Mouse (Mus musculus) left cerebral cortex, postnatal 36 days (tissue): Measurements from ENCODE around the gene Tnfaip8l1. TPM values are rescaled to one million over a fixed set of nuclear protein-coding genes. Genes with fewer than 3 reads are reported as not detected.
A peak's percentile ranks its signal among the peaks of the same experiment; 100 is the strongest.

Experiments used
- DNase-seq, 2 experiments: peaks; one replicate each; pipeline ENCODE4 v3.0.0; 2021 to 2022; ENCODE audit warnings: low spot score in 2 of 2, mixed read lengths in 1 of 2
- intact Hi-C: fragments of 180-260 bp; cut with DNase I; formaldehyde crosslinking; loops from one replicate; pipeline ENCODE4 v1.15.1; 2025
- total RNA-seq, 2 experiments: library from RNA; stranded (reverse); gene quantifications; 2 replicates each; pipeline ENCODE4 v1.2.3; 2021

Gene Tnfaip8l1
- total RNA-seq, 2 experiments from 2014 or later = 7.9 to 8.5 TPM

DNA sequence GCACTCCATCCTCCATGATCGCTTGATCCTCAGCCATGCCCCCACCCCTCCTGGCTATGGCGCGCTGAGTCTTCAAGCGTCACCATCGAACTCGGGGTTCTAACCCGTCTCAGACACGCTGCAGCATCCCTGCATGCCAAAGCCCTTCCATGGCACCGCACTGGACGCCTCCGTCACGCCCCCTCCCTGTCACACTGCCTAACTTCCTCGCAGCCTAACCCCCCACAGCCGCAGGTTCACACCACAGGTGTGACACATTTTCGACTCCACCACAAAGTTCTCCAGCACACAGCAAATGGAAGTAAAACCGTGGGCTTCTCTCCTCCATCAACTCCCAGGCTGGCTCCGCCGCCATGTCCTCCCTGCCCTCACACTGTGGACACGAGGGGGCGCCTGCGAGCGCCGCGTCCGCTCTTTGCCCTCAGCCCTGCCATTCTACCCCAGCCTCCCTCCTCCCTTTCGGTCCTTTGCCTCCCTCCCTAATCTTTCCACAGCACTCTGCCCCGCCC, 27.8 kb upstream of the Tnfaip8l1 start:
- intact Hi-C loops = loop anchor here (2.0 to 5.0 kb wide), 2 partner anchors 24 to 123 kb away; partner anchors contain the start of gene Fem1a
- DNase-seq = peak in 1 of 2 experiments; percentile 48

DNA sequence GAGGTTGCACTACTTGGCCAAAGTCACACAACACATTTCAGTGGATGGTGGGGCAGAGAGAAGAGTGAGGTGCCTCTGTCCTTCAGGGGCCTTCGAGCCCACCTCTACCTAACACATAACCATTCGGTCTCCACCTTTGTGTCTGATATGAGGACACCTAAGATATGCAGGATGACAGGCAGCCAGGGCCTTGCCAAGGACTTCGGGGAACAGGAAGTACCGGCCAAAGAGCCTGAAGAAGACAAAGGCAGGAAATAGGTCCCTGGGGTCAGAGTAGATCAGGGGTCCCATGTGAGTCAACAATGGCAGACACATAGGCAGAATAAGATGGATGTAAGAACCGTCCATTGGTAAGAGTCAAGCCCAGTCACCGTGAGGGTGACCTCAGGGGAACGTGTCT, 25.7 kb upstream of the Tnfaip8l1 start:
- DNase-seq = no peak
- intact Hi-C loops = no loop called here

DNA sequence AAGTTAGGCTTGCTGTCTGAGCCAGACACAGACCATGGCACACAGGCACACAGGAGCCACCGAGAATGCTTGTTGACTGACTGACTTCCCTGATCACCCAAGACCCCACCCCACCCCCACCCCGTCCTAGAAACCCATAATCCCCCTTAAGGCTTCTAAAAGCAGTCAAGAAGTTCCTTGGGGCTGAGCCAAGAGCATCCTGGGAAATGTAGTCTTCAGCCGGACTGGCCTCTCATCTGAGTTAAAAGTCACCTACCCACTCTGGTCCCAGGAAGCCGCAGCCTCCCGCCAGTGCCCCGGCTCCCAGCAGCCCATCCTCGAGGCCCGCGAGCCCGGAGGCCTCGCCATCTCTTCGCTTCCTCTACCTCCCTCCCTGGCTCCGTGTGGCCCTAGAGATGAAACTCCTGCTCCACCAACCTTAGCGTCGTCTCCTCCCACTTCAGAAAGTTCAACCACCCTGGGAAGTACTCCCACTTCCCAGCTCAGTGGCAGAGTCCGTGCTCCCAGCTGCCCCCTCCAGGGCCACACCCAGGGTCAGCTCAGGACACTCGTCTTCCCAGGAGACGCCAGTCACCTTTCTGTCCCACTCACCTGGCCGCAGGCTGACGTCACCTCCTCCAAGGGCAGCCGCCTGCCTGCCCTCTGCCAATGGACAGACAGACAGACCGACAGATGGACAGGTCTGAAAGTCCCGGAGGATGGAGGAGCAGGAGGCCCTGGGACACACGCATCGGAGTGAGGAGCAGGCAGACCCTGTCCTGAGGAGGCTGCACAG, 24.3 kb upstream of the Tnfaip8l1 start:
- DNase-seq = no peak
- intact Hi-C loops = no loop called here

DNA sequence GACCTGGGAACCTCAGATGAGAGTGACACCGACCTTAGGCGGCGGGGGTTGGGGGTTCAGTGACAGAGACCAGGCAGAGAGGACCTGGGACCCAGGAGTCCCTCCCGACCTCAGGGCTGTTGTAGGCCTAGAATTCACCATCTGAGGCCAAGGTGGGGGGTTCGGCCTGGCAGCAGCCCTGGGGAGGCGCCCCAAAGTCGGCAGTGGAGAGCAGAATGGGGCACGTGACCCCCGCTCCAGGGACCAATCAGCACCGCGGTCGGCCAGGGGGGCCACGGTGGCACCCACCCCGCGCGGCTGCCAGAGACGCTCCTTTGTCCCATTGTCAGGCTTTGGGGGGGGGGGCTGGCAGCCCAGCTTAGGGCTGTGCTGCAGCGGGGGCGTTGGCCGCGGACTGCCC, 22.9 kb upstream of the Tnfaip8l1 start:
- intact Hi-C loops = no loop called here
- peak in 1 of 2 experiments; percentile 52 for DNase-seq

DNA sequence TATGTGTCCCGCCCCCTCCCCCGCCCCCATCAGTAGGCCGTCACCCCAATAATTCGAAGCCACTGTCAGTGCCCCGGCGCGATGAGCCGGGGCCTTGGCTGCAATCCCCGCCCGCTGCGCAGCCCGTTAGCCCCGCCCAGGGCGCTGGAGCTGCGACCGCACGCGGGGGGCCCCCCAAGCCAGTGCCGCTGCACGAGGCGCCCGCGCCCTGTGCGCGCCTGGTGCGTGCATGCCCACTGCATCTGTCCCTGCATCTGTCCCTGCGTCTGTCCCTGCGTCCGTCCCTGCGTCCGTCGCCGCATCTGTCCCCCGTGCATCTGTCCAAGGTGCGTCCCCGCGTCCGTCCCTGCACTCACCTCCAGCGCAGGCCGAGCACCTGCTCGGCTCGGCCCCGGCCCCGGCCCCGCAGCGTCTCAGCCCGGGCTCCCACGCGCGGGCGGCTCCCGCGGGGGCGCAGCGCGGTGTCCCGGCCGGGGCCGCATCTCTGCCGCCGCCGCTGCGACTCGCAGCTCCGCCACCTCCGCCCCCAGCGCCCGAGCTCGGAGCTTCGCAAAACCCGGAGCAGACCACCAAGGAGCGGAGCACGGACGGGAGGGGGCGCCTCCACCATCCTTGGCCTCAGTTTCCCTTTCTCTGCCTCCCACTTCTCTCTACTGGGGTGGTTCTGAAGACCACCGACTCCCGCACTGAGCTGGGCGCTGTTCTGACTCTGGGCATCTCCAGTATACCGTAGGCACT, 22.2 kb upstream of the Tnfaip8l1 start, which contains the start of gene Sema6b:
TSS of gene Sema6b (minus strand) at position 486 of the 738 bp plus-strand sequence.
- intact Hi-C loops = no loop called here
- DNase-seq = peak; percentile 86 to 88

DNA sequence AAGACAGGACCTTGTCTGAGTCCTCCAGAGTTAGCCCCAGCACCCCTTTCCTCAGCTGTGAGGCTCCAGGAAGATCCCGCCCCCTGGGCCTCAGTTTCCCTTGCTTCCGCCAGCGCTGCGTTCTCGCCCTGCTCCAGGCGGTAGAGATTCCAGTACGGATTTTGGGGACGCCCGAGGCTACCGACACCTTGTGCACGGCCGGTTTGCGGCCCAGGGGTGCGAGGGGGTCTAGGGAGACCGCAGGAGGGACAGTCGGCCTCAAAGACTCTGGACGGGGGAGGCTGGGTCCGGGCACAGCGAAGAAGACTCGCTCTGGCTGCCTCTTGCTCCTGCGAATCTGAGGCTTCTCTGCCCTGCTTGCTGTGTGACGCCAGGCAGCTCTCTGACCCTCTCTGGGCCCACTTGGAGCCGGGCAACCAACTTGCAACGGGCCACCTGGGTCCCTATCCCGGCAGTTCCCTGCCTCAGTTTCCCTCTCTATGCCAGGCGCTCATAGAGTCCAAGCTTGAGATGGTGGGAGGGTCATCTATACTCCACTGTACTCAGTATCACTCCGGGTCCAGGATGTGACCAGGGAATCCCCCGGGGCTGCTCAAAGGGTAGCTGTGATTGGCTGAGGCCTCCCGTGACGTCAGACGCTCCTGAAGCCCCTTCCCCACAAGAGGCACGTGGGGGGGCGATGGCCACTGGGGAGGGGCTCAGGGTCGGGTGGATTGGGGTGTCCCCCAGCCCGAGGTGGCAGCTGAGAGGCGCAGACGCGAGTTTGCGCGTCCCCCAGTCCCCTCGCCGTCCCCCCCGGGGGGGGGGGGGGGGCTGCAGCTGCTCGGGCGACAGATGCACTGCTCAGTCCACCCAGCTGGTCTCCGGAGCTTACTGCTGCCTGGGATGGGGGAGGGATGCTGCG, 20.3 kb upstream of the Tnfaip8l1 start:
- intact Hi-C loops = no loop called here
- peak; percentile 69 to 74 for DNase-seq

DNA sequence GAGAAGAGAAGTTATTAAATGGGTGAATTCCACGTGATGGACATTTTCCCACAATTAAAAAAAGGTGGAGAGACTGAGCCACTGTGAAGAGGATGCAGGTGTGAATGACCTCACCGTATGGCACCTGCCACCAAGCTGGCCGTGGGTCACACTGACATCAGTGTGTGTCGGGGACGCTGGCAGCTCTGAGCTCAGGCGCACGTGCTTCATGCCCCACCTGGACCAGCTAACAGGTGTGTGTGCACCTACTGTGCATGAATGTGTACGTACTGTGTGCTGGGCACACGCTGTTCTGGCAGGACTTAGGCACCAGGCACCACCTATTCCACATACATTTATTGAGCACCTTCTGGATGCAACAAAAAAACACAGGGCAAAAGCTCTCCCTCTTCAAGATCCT, 17.7 kb upstream of the Tnfaip8l1 start:
- DNase-seq = no peak
- intact Hi-C loops = no loop called here

DNA sequence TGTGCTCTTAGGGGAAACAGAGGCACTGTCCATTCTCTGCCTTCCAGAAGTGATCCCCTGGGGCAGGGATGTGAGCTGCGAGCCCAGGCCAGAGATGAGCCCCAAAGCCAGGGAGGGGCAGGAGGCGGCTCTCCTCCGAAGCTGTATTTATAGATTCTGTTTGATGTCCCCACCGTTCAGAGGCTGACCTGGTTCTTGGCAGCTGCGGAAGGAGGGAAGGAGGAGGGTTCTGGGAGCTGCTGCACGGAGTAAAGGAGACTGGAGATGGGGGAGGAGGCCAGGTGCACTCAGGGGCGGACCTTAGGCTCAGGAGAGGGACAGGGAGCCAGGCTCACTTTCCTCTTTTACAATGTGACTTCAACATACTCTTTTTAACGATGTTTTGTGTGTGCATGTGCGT, 16.1 kb upstream of the Tnfaip8l1 start:
- no peak for DNase-seq
- intact Hi-C loops = no loop called here

DNA sequence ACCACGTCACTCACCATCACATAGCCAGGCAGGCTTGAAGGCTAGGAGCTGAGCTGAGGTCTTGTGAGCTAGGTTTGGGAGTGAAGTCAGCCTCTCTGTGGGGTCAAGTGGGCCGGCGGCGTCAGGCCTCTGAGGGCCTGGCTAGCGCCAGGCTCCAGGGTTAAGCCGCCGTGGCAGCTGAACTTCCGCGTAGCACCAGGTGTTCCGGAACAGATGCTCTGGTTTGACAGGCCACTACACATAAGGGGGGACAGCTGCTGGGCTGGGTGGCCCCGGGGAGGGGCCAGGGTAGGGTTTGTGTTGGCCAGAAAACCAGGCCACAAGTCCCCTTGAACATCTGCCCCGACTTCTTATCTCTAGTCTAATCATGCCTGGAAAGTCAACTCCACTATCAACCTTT, 14.9 kb upstream of the Tnfaip8l1 start:
- intact Hi-C loops = no loop called here

DNA sequence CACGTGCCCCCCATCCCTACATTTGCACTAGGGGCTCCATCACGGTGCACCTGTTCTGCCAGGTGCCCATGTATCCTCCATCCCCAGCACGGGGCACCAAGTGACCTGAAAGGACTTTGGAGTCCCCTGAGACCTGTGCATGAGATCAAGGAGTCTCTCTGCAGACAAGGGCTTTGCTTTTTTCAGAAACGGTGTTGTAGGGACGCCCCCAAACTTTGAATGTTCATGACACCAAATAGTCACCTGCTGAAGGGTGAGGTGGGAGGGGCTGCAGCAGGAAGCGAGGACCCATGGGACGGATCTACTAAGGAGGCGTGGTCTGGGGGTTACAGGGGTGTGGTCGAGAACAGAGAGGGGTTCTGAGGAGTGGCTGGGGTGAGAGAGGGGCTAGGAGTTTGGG, 14.0 kb upstream of the Tnfaip8l1 start:
- no peak for DNase-seq
- intact Hi-C loops = no loop called here

More for the DNA sequence above, 14.9 kb upstream of the Tnfaip8l1 start:
- DNase-seq = no peak

DNA sequence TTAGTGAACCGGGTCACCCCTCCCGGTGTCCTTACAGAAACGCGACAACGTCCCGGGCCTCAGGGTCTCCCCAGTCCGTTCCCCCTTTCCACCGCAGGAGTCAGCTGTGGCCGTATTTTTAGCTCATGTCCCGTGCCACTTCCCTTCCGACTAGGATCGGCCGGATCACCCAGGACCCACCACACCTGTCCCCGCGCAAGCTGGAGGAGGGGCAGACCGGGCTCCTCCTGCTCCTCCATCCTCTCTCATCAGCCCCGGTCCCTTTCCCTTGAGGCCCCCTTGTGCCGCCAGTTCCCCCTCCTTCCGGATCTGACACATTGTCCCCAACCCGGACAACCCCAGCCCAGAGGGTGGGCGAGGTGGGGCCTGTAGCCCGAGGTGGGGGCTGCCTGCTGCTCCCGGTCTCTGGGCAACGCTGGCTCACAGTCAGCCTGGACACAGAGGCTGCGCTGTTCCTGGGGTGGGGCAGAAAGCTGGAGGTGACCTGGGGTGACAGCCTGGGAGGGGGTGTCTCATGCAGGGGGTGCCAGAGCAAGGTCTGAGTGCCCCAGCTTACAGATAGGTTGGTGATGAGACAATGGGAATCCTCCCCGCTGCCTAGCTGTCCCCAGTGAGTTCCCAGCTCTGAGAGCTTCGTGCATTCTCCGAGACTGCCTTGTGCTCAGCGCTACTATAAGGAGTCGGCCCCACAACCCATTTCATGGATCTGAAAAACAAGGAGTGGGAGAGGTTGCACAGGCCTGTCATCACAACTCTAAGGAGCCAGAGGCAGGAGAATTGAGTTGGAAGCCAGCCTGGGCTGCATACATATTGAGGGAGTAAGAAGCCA, 13.3 kb upstream of the Tnfaip8l1 start:
- intact Hi-C loops = no loop called here
- no peak for DNase-seq

DNA sequence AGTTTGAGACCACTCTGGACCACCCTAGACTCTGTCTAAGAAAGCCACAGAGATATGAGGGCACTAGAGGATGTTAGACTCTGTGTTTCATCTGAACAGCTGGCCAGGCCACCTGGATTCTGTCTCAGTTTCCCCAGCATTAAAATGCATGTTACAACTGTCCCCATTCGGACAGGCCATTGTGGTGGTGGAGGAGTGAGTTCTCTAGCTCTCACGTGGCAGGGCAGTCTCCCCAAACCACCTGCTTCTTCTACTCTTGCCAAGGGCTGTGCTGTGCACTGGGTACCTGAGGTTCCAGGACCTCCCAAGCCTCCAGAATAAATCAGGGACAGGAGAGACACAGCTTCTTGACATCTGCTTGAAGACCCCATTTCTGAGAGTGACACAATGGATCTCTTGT, 12.4 kb upstream of the Tnfaip8l1 start:
- intact Hi-C loops = no loop called here
- no peak for DNase-seq

DNA sequence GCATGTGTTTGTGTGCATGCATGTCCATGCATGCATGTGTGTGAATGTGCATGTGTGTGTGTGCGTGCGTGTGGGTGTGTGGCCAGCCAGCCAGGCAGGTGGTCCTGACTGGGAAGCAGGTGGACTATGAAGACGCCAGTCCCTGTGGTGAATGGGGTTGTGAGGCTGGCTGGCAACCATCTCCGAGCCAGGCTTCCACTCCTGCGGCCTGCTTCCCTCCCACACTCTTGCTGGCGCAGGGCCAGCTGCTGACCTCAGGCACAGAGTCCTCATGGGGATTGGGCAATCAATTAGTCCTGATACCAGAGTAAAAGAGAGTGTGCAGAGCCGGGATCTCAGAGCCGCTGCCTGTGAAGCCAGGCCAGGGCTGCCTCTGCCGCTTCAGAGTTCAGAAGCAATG, 8.6 kb upstream of the Tnfaip8l1 start:
- intact Hi-C loops = no loop called here
- no peak for DNase-seq

DNA sequence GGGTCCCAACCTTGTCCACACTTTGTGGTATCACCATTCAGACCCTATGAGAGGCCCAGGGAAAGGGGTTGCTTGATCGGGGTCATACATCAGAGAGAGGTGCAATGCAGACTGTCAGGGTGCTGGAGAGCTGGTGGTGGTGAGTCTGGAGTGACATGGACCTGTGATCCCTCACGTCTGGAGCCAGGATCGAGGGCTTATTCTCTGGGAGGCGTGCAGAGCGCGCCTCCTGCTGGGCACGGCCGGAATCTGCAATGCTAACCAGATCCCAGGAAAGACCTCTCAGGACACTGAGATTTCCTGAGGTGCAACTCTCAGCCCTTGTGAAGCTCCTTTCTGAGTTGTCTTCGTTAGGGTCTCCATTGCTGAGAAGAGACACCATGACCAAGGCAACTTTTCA, 2.5 kb upstream of the Tnfaip8l1 start:
- intact Hi-C loops = loop anchor here (2.0 to 5.0 kb wide), 2 partner anchors 25 to 37 kb away; partner anchors contain the start of gene Lrg1
- peak; percentile 45 to 57 for DNase-seq

DNA sequence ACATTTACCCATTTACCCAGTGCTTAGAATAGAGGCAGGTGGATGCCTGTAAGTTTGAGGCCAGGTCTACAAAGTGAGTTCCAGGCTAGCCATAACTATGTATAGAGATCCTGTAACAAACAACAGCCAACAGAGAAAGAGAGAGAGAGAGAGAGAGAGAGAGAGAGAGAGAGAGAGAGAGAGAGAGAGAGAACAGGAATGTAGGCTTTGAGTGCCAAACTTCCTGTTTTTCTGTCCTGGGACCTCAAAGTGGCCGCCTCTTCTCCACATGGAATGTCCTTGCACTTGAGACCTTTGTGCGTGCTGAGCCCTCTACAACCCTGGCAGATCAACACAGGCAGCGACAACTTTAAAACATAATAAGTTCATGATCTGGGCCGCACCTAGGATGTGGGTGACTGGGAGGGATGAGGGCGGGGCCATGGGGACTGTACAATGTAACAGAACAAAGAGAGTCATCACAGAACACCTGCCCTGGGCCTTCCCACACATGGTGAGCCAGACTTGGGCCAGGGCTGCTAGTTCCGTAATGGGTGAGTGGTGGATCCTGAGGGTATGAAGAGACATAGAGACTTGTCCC, 1.3 kb downstream of the Tnfaip8l1 start:
- DNase-seq = no peak
- intact Hi-C loops = no loop called here

DNA sequence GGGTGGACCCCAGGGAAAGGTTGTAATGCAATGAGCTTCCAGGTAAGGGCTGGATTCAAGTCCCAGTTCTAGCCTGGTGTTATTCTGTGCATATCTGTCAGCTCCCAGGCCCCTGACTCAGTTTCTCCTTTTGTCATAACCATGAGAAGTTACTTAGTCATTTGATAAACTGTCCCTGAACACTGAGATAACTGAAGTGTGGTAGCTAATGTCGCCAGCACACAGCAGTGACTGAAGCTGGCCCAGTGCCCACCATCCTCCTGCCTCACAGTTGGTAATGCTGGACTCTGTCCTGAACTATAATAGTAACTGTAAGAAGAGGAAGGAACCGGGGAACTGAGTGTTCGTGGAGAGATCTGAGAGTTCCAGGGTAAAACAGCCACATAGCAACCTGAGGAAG, 2.2 kb downstream of the Tnfaip8l1 start:
- DNase-seq = no peak
- intact Hi-C loops = no loop called here

DNA sequence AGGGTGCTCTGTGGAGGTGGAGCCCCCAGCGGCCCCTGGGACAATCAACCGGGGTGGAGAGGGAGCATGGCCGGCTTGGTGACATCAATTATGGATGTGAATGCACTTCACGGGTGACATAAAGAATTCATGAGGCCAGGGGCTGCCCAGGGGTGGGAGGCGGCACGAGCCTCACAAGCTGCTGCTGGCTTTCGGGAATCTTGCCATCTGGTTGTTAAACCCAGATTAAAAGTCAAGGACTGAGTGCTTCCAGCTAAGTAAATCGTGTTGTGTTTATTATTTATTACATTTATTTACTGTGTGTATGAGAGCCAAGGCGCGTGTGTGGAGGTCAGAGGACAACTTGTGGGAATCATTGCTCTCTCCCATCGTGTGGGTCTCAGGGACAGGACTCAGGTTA, 3.4 kb downstream of the Tnfaip8l1 start:
- intact Hi-C loops = no loop called here
- DNase-seq = no peak

DNA sequence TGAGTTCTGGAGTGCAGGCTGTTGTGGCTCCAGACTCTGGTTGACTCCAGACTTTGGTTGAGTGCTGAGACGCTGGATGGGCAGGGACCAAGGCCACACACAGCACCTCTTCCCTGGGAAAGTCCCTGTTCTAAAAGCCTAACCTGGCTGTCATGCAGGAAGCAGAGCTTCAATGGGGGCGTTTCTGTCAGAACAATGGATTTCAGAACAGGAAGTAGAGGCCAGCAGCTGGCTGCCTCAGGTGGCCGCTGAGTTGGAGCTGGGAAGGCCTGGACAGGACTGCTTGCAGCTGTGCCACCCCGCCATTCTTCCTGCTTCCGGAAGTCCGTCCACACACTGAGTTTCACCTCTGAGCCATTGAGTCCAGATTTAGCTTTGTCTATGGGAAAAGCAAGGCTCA, 7.6 kb downstream of the Tnfaip8l1 start:
- intact Hi-C loops = no loop called here
- DNase-seq = no peak

DNA sequence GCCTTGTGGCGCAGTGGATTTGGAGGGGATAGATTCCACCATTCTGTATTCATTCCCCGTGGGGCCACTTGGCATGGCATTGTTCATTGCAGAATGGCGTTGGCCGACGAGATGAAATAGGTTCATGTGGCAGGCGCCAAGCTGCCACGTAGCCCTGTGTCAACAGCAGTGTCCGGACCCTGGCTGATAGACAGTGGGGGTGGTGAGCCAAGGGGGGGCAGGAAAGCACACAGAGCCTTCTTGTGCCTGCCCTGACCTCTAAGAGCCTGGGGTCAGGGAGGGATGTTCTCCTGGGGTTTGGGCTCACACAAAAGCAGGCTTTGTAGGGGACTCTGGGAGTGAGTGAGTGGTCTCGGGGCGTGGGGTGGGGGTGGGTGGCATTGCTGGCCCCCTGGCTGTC, 8.4 kb downstream of the Tnfaip8l1 start:
- intact Hi-C loops = no loop called here
- DNase-seq = no peak
